Mouse (Mus musculus): ENCODE measurements around the gene Hivep2.

DNA sequence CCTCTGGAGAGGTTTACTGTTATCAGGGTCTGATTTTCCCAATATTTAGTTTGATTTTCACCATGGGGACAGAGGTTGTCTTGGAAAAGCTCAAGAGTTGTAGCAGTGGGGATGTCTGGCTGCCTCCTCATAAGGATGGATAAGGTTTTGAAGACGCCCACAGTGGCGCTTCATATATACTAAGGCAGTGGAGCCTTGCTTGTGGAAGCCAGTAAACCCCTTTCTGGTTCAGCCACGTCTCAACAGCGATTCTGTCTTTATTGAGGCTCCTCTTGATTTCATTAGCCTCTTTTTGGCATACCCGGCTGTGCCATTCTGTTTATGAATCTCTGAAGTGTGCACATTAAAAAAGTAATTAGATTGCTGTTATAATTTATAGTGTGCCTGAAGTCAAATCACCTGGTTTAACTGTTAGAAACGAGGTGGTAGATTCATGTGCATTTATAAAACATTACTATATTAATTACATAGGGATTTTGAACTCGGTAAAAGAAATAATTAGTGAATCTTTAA is 72.2 kb downstream of the Hivep2 start:
- no peak for TF ChIP-seq POLR2A (IDR thresholded peaks at IDR 0.05; ENCODE audit: control insufficient read depth, extremely low read depth, insufficient read depth, low read length, poor library complexity)
- no peak for TF ChIP-seq CTCF (IDR thresholded peaks at IDR 0.05; ENCODE audit: borderline replicate concordance, control insufficient read depth, extremely low read depth, insufficient read depth, low read length, poor library complexity)
